Mouse (Mus musculus): Measurements from ENCODE around the gene Rgs17.

Rgs17 gene

DNA sequence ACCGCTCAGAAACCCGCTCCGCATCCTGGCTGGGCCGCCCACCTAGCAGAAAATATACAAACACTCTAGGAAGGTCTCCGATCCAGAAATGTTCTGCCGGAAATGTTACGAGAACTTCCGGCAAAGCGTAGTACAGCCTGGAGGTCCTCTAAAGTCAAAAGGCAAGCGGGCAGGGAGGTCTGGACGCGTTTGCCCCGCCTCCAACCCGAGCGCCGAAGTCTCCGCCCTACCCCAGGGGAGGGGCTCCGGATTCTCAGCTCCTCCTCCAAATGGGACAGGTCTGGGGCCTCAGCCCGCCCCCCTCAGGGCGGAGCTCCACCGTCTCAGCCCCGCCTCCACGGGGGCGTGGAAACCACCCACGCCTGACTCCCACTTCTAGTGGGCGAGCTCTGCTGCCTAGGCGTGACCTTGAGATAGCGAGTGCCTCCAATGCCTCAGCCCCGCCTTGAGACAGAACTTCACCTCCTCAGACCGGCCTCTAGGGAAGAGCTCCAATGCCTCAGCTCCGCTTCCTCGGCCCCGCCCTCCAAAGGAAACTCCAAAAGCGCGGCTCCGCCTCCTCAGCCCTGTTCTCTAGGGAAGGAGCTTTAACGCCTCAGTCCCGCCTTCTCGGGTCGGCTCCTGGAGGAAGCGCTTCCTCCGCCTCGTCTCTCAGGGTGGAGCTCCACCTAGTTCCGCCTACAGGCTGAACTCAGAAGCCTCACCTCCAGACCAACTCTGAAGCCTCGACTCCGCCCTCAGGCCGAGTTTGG, 98.3 kb downstream of the Rgs17 start, which contains the start of gene Mtrf1l:
Gene Mtrf1l (minus strand): TSS at position 171 of the 752 bp plus-strand sequence.
- DNase-seq (ENCODE audit: low spot score in 2 of 2): peak; percentile 93 to 94

DNA sequence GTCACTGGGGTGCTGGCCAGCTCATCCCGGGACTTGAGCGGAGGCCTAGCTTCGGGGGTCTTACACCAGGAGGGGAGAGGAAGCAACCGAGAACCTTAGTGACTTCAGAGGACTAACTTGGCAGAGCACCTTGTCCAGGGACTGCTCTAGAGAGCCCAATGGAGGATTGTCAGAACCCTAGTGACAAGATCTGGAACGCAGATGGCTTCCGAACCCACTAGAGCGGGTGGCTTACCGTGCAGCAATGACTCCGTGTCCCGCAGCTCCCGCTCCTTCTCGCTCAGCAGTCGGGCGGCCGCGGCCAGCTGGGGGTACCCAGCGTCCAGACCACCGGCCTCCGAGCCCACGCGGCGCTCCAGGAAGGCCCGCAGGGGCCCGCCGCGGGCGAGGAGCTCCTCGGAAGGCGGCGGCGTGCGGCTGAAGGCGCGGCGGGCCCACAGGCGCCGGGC, 98.9 kb downstream of the Rgs17 start:
- DNase-seq (ENCODE audit: low spot score in 2 of 2): no peak

DNA sequence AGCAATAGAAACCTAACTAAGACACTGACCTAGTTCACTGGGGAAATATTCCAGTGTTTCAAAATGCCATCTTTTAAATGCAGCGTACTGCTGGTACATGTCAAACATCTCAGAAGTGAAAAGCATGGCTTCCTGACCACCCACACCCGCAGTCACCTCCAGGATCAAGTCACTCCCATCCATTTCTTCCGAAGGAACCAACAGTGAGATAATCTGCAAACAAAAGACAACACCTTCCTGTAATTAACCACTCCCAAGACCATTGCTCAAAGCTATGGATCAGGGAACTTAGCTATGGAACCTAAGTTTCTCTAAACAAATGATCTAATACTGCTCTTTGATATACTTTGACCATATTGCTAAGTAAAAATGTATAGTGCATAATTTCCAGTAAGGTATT, 103.4 kb downstream of the Rgs17 start:
- DNase-seq (ENCODE audit: low spot score in 2 of 2): no peak

DNA sequence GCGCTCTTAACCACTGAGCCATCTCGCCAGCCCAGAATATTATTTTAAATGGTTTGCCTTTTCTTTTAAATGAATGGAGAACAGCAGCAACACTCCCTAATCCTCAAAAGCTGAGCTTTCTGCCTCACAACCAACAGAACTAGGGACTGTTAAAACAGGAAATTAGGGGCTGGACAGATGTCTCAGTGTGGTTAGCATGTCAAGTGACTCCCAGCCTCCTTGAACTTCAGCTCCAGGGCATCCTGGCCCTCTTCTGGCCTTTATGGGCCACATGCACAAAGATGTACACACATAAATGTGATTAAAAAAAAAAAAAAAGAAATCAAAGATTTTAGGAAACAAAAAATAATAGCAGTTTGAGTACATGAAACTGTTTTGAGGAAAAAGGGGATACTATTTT, 106.2 kb downstream of the Rgs17 start:
- DNase-seq (ENCODE audit: low spot score in 2 of 2): no peak

DNA sequence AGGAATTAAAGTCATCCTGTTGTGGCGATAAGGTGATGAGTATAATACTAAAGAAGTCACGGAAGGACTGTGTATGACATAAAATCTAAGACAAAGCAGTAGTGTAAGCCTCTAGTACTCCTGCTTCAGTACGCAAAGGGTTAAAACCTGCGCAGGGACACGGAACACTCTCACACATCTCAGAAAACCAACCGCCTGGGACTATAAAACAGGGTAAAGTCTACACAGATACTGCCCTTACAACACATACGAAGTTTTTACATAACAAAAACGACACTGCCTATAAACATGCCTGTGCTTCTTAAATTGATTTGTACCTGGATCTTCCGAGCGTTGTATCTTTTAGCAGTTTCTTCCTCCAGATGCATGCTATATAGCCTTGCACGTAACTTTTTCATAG, 108.5 kb downstream of the Rgs17 start:
- DNase-seq (ENCODE audit: low spot score in 2 of 2): no peak

DNA sequence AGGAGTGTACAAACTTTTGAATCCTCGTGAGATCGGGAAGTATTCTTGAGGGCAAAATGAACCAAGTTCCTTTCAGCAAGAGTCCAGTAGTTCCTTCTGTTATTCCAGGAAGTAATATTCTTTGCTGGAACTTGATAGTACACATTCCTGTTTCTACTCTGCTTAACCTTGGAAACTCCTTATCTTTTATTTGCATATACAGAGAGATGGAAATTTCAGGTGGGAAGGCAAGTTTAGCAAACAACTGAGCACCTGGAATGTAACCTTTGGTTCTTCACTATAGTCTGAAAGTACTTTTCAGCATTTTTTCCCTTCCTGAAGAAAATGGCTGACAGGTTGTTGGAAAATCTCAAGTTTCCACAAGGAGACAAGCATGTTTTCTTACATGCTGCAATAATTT, 114.5 kb downstream of the Rgs17 start:
- DNase-seq (ENCODE audit: low spot score in 2 of 2): no peak

DNA sequence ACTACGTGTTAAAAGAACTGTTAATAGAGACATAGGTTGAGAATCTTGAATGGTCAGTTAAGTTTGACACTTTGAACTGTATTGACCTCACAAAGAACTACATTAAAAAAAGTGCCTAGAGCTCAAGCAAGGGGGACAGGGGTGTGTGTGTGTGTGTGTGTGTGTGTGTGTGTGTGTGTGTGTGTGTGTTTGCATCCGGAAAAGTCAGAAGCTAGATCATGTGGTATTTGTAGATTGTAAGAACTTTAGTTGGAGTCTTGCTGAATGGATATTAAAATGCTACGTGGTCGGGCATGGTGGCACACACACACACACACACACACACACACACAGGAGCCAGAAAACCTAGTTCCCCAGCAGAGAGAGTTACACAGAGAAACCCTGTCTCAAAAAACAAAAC, 115.2 kb downstream of the Rgs17 start:
- no peak for DNase-seq (ENCODE audit: low spot score in 2 of 2)

DNA sequence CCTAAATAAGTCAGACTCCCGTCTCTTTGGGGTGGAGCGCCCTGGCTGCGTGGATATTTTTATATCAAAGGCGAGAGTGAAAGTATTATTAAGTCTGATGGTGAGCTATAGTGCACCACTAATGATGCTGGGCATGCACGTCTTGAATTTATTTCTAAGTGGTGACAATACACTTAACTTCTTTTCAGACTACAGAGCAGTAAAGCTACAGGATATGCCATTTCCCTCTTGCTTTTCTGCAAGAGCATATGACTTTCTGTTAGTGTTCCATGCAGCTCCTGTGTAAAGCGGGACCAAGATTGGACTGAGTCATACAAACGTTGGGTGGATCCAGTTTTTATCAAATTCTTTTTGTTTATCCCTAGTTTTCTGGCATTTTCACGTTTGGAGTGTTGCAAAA, 115.8 kb downstream of the Rgs17 start:
- DNase-seq (ENCODE audit: low spot score in 2 of 2): no peak

DNA sequence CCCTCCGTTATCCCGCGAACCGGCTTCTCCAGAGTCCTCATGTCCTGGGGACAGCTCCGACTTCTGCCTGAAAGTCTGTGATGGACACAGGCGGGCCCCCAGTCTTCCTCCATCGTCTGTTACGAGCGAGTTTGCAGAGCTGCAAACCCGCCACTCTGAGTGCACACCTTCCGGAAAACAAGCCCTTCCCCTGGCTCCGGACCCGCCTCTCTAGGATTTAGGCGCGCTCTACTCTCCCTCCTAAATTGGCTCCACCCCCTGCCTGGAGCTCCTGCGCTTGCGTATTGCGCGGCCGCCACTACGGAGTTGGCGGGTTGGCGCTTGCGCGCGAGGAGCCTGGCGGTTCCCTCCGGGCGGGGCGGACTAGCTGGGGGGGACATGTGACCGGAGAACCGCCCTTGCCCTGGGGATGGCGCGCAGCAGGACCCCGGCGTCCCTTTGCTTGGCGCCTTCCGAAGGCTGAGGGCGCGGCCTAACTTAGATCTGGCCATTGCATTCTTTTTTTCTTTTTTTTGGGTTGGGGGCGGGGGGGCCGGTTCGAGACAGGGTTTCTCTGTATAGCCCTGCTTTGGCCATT, 116.4 kb downstream of the Rgs17 start:
- peak; percentile 90 to 92 for DNase-seq (ENCODE audit: low spot score in 2 of 2)

DNA sequence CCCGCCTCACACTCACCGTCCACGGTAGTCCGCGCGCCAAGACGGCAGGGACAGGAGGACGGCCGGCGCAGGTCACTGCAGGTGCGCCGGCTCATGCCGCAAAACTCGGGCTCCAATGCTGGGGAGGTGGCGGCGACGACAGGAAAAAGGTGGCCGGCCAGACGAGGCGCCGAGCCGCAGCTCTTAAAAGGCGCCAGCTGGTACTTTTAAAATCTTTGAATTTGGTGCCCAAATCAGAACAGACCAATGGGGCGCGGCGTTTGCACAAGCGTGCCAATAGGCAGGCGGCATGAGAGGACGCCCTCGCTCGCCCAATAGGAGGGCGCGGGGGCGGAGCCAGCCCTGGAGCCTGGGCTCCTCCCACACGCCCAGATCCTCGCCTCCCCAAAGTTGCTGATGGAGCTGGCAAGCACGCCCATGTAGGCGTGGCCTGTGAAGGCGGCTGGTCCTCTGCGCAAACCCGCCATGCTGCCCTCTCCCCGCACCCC, 116.9 kb downstream of the Rgs17 start, which contains the start of gene Fbxo5:
Gene Fbxo5 (minus strand): TSS at position 358 of the 488 bp plus-strand sequence.
- peak; percentile 98 for DNase-seq (ENCODE audit: low spot score in 2 of 2)

DNA sequence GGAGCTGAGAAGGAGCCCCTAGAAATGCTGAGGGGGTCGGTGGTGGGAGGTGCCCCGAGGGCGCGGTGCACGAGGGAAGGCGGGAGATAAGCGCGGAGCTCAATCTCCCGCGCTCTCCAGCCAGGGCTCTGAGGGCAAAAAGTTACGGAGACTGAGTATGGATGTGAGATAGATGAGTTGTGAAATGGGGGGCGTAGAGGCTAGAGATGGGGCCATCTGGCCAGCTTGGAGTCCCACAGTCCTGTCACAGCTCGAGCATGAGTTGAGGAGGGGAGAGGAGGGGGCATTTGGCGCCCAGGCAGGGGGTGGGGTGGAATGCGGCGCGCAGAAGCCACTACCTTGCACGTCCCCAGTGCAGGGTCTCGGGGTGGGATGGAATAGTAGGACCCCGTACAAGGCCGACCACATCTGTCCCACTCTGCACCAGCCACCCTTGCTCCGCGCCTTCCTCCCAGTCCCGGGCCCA, 117.5 kb downstream of the Rgs17 start:
- no peak for DNase-seq (ENCODE audit: low spot score in 2 of 2)

DNA sequence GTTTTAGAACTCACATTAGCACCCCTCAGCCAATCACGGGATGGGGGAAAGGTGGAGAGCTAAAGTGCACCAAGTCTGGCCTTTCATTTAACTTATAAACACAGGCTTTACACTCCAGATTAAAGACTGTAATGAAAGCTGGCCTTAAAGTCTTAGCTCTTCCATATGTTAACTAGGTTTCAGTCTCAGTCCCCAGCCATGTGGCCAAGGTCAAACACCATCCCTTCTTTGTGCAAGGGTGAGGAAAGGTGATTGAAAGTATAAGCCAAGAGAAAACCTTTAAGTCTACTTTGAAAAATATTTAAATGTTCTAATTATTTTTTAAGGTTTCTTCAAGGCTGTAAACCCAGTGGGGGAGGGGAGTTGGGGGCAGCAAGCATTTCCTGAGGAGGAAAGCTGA, 118.5 kb downstream of the Rgs17 start:
- DNase-seq (ENCODE audit: low spot score in 2 of 2): no peak

DNA sequence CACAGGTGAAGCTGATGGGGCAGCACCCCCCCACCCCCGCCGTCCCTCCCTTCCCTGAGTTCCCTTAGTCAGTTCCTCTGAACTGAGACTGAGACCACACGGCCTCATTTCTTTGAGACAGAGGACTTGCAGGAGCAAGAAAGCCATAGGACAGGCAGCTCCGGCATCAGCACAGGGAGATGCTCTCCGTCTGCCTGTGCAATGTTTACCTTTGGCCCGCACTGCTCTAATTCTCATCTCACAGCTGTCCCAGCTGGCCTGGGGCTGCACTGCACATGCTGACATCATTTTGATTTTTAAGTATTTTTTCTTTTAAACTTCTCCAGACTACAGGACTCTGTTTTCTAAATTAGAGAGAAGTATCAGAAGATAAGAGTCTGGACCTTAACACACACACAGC, 119.3 kb downstream of the Rgs17 start:
- DNase-seq (ENCODE audit: low spot score in 2 of 2): no peak

DNA sequence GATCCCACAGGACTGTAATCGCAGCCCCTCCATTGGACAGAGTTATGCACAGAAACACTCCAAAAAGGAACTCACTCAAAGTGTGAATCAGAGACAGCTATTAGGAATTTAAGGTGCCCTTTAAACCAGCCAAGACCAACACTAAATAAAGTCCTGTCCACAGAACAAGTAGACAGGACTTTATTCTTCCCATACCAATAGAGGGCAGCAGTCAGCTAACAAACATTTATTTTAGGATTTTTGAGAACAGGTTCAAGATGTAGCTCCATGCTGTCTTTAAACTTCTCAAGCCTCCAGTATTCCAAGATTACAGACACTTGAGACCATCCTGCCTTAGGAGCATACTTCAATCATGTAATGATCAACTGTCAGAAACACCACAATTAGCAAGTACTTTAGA, 121.7 kb downstream of the Rgs17 start:
- no peak for DNase-seq (ENCODE audit: low spot score in 2 of 2)

DNA sequence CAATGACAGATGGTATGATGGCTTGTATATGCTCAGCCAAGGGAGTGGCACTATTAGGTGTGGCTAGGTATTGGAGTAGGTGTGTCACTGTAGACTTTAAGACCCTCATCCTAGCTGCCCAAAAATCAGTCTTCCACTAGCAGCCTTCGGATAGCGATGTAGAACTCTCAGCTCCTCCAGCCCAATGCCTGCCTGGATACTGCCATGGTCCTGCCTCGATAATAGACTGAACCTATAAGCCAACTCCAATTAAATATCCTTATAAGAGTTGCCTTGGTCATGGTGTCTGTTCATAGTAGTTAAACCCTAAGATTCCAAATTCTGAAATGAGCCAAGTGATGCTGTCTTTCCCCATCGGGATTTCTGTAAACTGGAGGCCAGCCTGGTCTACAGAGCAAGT, 124.1 kb downstream of the Rgs17 start:
- DNase-seq (ENCODE audit: low spot score in 2 of 2): no peak

DNA sequence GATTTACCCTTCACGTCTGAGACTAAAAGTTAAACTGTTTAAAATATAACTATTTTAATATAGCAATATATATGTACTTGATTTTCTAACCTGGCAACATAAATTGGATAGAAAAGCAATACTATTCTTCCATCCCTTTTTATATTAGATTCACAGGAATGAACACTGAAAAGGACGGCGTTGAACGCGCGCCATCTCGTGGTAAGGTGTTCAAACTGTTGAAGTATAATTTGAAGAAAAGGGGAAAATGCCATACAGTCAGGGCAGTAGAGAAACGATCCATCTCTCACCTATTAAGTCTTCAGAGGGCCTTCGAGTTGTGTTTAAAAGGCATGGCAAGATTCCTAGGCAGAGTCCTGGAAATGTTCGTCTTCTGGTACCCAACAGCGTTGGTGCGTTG, 131.5 kb downstream of the Rgs17 start:
- peak in 1 of 2 experiments; percentile 57 for DNase-seq (ENCODE audit: low spot score in 2 of 2)

DNA sequence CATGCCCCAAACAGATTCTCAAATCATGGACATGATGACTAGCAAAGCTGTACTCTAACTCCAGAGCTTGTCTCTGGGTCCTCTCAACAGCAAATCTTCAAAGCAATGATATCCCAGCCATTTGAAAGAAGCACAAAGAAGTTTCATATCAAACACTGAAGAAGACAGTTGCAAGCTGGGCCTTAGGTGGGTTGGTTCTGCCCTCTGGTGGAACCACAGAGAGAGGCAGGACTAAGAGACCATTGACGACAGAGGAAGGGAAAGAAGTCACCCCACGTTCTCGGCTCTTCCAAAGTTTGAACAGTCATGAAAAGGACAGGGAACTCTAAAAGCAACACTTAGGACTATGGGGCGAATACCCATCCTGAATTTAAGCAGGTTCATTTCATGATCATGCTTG, 135.3 kb downstream of the Rgs17 start:
- DNase-seq (ENCODE audit: low spot score in 2 of 2): no peak

Measured in frontal cortex, postnatal 14 days (tissue).